Mouse (Mus musculus): ENCODE measurements at regions not wholly inside any gene's neighbourhood (a gene's known extent, or its start where the extent isn't known, plus 50 kb on each side); places are given as distances from the start of the nearest gene placed in this dataset.

DNA sequence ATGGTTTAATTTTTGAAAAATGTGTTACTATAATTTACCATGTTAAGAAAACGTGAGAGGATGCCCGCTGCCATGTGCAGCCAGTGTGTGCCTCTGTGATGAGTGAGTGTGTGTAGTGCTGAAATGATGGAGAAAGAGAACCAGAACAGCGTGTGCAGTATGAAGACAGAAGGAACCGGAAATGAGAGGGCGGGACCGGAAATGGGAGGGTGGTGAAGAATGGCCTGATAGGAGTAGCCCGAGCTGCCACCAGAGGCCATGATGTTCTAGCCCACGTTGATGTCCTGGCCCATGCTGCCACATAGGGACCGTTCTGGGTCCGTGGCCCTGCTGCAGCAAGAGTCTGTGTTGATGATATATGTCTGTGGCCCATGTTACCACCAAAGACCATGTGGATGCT lies 57.8 kb upstream of the Anapc15-ps start:
- H3K9me3 ChIP-seq (ENCODE audit: control insufficient read depth, low read length), result no peaks in the 10 kb centered on the region
- H3K4me1 ChIP-seq (ENCODE audit: control insufficient read depth, insufficient read depth, low read length), result no peaks in the 10 kb centered on the region
- ATAC-seq (ENCODE audit: low FRiP score) (no peak), DNase-seq (ENCODE audit: low spot score, missing footprints) (no peak)
- no peak overlapping the region for H3K4me3 ChIP-seq (ENCODE audit: low read depth, low read length)
- H3K4me2 ChIP-seq, result no peak overlapping the region
- H3K27ac ChIP-seq (ENCODE audit: low read depth, low read length), result no peak overlapping the region
- no peaks in the 10 kb centered on the region for H3K36me3 ChIP-seq (ENCODE audit: control insufficient read depth, insufficient read depth, low read length)
- H3K27me3 ChIP-seq (ENCODE audit: control insufficient read depth, insufficient read depth, low read length), result no peaks in the 10 kb centered on the region
- H3K9ac ChIP-seq (ENCODE audit: low read length), result no peak overlapping the region
- 94% methylated on average over 10 of the region's 10 CpGs for WGBS

DNA sequence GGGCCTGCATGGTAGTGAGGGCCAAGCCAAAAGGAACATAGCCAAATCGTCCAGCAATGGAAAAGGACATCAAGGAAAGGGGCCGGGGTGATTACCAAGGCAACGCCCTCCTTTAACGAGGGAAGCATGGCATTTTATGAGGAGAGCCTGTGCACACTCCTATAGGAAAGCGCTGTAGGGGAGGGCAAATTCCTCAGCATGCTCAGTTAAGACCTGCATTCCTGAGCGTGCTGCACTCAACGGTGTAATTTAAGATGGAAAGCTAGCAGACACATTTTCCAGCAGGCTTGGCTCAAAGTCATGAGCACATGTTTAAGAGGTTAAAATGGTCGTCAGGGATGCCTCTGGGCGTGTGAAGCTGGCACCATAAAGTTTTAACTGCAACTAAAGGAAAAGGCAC lies 56.6 kb upstream of the Anapc15-ps start:
- peak; percentile 70; the same call in 1 of the 2 replicates for ATAC-seq (ENCODE audit: low FRiP score)
- no peaks in the 10 kb centered on the region for H3K9me3 ChIP-seq (ENCODE audit: control insufficient read depth, low read length)
- no peak overlapping the region for H3K4me3 ChIP-seq (ENCODE audit: low read depth, low read length)
- no peak overlapping the region for H3K9ac ChIP-seq (ENCODE audit: low read length)
- no peaks in the 10 kb centered on the region for H3K4me1 ChIP-seq (ENCODE audit: control insufficient read depth, insufficient read depth, low read length)
- DNase-seq (ENCODE audit: low spot score, missing footprints), result peak; percentile 89
- H3K27ac ChIP-seq (ENCODE audit: low read depth, low read length), result no peak overlapping the region
- 31% methylated on average over 9 of the region's 9 CpGs for WGBS
- no peak overlapping the region for H3K4me2 ChIP-seq
- H3K36me3 ChIP-seq (ENCODE audit: control insufficient read depth, insufficient read depth, low read length), result no peaks in the 10 kb centered on the region
- H3K27me3 ChIP-seq (ENCODE audit: control insufficient read depth, insufficient read depth, low read length), result no peaks in the 10 kb centered on the region

DNA sequence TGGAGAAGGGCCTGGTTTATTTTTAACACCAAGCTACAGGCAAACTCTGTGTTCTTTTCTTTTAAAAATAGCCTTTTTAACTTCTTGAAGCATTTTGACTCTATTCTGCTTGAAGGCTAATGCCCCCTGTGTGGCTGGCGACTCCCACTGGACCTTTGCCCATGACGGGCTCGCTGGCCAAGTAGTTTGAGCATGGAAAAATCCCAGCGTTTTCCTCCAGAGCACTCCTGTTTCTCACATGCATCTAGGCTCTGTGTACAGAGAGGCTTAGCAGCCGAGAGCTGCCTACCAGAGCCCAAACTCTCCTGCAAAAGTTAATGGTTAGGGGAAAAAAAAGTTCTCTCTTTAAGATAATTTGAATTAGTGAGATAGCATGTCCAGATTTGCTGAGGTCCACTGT lies 52.7 kb upstream of the Anapc15-ps start:
- 64% methylated on average over 5 of the region's 5 CpGs for WGBS
- Histone ChIP-seq H3K27me3 (ENCODE audit: control insufficient read depth, insufficient read depth, low read length) (no peaks in the 10 kb centered on the region), H3K27ac (ENCODE audit: low read depth, low read length) (no peak overlapping the region), H3K4me3 (ENCODE audit: low read depth, low read length) (no peak overlapping the region), H3K4me2 (no peak overlapping the region), H3K9ac (ENCODE audit: low read length) (no peak overlapping the region), H3K36me3 (ENCODE audit: control insufficient read depth, insufficient read depth, low read length) (no peaks in the 10 kb centered on the region), H3K4me1 (ENCODE audit: control insufficient read depth, insufficient read depth, low read length) (no peaks in the 10 kb centered on the region), H3K9me3 (ENCODE audit: control insufficient read depth, low read length) (no peaks in the 10 kb centered on the region)
- DNase-seq (ENCODE audit: low spot score, missing footprints) (no peak), ATAC-seq (ENCODE audit: low FRiP score) (no peak)

DNA sequence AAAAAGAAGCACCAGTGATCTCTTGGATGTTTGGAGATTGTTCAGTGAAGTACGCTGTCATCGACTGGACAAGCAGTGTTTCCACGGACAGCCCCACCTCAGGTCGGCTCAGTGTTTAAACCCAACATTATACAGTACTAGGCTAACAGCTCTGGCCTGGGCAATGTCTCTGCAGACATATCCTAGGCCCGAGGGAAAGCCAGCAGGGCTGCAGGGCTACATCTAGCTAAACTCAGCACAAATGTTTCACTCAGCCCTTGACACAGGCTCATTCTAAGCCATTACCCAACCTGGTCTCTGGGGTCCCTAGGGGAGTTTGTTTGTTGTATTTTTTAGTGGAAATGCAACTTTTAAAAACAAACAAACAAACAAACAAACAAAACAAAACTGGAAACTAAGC lies 52.1 kb upstream of the Anapc15-ps start:
- H3K27me3 ChIP-seq (ENCODE audit: control insufficient read depth, insufficient read depth, low read length), result no peaks in the 10 kb centered on the region
- WGBS, result 85% methylated on average over 5 of the region's 5 CpGs
- no peaks in the 10 kb centered on the region for H3K9me3 ChIP-seq (ENCODE audit: control insufficient read depth, low read length)
- H3K4me2 ChIP-seq, result no peak overlapping the region
- no peaks in the 10 kb centered on the region for H3K4me1 ChIP-seq (ENCODE audit: control insufficient read depth, insufficient read depth, low read length)
- no peaks in the 10 kb centered on the region for H3K36me3 ChIP-seq (ENCODE audit: control insufficient read depth, insufficient read depth, low read length)
- no peak for DNase-seq (ENCODE audit: low spot score, missing footprints)
- ATAC-seq (ENCODE audit: low FRiP score), result no peak
- no peak overlapping the region for H3K27ac ChIP-seq (ENCODE audit: low read depth, low read length)
- H3K9ac ChIP-seq (ENCODE audit: low read length), result no peak overlapping the region
- no peak overlapping the region for H3K4me3 ChIP-seq (ENCODE audit: low read depth, low read length)

All from midbrain, embryonic 11.5 days (tissue).